Mouse (Mus musculus) heart, embryonic 16.5 days (tissue): ENCODE measurements around the gene 1700016C15Rik. TPM values are rescaled to one million over a fixed set of nuclear protein-coding genes. Genes with fewer than 3 reads are reported as not detected.

Experiments used
- ATAC-seq: fragments of 200-750 bp; cut with Nextera tagmentation; replicated peaks from 2 replicates; pipeline ENCODE4 v1.8.0; 2017; ENCODE audit warnings: moderate number of reproducible peaks; ENCODE audit not compliant: insufficient read depth, low FRiP score; ENCODE audit errors: extremely low read depth
- H3K27ac ChIP-seq: fragments of 300-500 bp; sonication (generic); 2 replicates; pipeline ENCODE4 v1.5.1; 2014; ENCODE audit warnings: mild to moderate bottlenecking, low read length, control low read depth, moderate library complexity
- H3K27me3 ChIP-seq: fragments of 300-500 bp; sonication (generic); 2 replicates; pipeline ENCODE4 v1.6.1; 2014; ENCODE audit warnings: low read length, mixed read lengths; ENCODE audit not compliant: control insufficient read depth, insufficient read depth
- H3K36me3 ChIP-seq: fragments of 300-500 bp; sonication (generic); 2 replicates; pipeline ENCODE4 v1.6.1; 2014; ENCODE audit not compliant: control insufficient read depth, insufficient read depth
- H3K4me1 ChIP-seq: fragments of 300-500 bp; sonication (generic); 2 replicates; pipeline ENCODE4 v1.6.1; 2014; ENCODE audit warnings: low read length, mixed read lengths; ENCODE audit not compliant: control insufficient read depth, insufficient read depth
- H3K4me2 ChIP-seq: fragments of 300-500 bp; sonication (generic); 2 replicates; pipeline ENCODE4 v1.6.1; 2014; ENCODE audit warnings: low read depth, mild to moderate bottlenecking, control low read depth, low read length
- H3K4me3 ChIP-seq: fragments of 300-500 bp; sonication (generic); 2 replicates; pipeline ENCODE4 v1.5.1; 2014; ENCODE audit warnings: mild to moderate bottlenecking, control low read depth, low read length
- H3K9ac ChIP-seq: fragments of 300-500 bp; sonication (generic); 2 replicates; pipeline ENCODE4 v1.6.1; 2014; ENCODE audit warnings: low read length, control low read depth
- H3K9me3 ChIP-seq: fragments of 300-500 bp; sonication (generic); replicated peaks from 2 replicates; pipeline ENCODE4 v1.6.1; 2016; ENCODE audit warnings: low read length; ENCODE audit not compliant: control insufficient read depth
- WGBS: fragments of 180-500 bp; shearing (Covaris S2); extraction: QIAGEN DNeasy Blood & Tissue Kit; methylation state at CpG from one replicate; pipeline ENCODE4 v1.1.7; 2014; 5-methylcytosine and 5-hydroxymethylcytosine counted together
- polyA plus RNA-seq: library from polyadenylated mRNA; unstranded; fragments of >200 nt; fragmentation: Nextera tagmentation; extraction: Ambion mirVana; gene quantifications from 2 replicates; pipeline ENCODE4 v1.2.1, GENCODE M21; 2015

The 1700016C15Rik gene
- polyA plus RNA-seq, 1 experiment from 2014 or later: not detected

GRCm38 (mm10) chr1:177713635-177714396 is 15.8 kb upstream of the 1700016C15Rik start:
- no peak overlapping the region for H3K27ac ChIP-seq
- no peaks in the 10 kb centered on the region for H3K4me1 ChIP-seq
- WGBS: 68% methylated on average over 3 of the region's 3 CpGs
- H3K9me3 ChIP-seq: peaks cover 5% of the 10 kb centered on the region
- no peaks in the 10 kb centered on the region for H3K27me3 ChIP-seq
- H3K4me2 ChIP-seq: no peak overlapping the region
- ATAC-seq: no peak
- H3K4me3 ChIP-seq: no peak overlapping the region
- H3K9ac ChIP-seq: no peak overlapping the region
- H3K36me3 ChIP-seq: no peaks in the 10 kb centered on the region

DNA sequence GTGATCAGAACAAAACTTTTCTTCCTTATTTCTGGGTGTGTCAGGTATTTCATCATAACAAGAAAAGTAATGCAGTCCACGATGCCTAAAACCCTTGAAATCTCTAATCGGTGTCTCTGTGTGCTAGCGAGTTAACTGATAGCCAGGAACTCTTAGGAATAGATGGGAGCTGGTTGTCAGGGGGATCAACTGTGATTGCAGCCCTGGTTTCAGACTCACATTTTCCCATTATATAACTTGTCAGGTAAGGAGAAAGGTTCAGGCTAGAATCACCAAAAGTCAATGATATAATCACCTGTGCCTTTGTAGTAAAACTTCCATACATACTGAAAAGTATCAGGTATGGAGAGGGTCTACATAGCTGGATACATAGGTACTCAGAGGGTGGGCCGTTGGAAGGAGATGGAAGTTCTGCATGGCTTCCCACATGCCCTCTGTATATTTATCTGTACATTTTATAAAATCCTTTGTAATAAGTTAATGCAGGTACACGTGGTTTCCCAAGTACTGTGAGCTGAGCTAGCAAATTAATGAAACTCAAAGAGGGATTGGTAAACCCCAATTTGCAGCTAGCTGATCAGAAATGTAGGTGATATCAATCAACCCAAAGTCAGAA is 15.1 kb upstream of the 1700016C15Rik start:
- no peak for ATAC-seq
- WGBS: 87% methylated on average over 5 of the region's 5 CpGs
- no peak overlapping the region for H3K4me3 ChIP-seq

DNA sequence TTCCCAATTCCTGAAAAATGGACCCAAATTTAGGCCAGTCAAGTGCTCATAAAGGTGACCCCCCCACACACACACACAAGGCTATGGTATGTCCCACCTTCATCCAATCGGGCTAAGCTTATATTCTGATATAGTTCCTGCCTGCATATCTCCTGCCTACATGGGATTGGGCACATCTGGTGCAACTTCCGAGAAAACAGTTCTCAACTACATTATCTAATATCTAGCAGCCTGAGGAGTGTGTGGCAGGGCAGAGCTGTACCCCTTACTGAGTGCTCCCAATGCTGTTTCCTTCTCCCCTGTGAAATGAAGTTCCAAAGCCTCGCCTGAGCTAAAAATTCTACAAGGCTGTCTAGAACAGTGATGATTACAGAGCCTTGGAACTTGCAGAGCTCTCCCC is 13.2 kb upstream of the 1700016C15Rik start:
- Histone ChIP-seq H3K9me3 (no peaks in the 10 kb centered on the region), H3K4me2 (no peak overlapping the region), H3K27me3 (no peaks in the 10 kb centered on the region), H3K27ac (no peak overlapping the region), H3K9ac (no peak overlapping the region), H3K4me1 (no peaks in the 10 kb centered on the region), H3K36me3 (no peaks in the 10 kb centered on the region), H3K4me3 (no peak overlapping the region)
- ATAC-seq: no peak
- WGBS: 68% methylated on average over 3 of the region's 3 CpGs

More for the DNA sequence above, 15.1 kb upstream of the 1700016C15Rik start:
- peaks cover 5% of the 10 kb centered on the region for H3K9me3 ChIP-seq
- no peaks in the 10 kb centered on the region for H3K4me1 ChIP-seq
- no peak overlapping the region for H3K4me2 ChIP-seq
- no peaks in the 10 kb centered on the region for H3K27me3 ChIP-seq
- H3K9ac ChIP-seq: no peak overlapping the region
- no peak overlapping the region for H3K27ac ChIP-seq
- no peaks in the 10 kb centered on the region for H3K36me3 ChIP-seq

GRCm38 (mm10) chr1:177717057-177717835 is 12.4 kb upstream of the 1700016C15Rik start:
- Histone ChIP-seq H3K9ac (no peak overlapping the region), H3K36me3 (no peaks in the 10 kb centered on the region), H3K27me3 (no peaks in the 10 kb centered on the region), H3K4me3 (no peak overlapping the region), H3K27ac (no peak overlapping the region), H3K4me1 (no peaks in the 10 kb centered on the region), H3K9me3 (no peaks in the 10 kb centered on the region), H3K4me2 (no peak overlapping the region)
- no peak; the same call in none of the 2 replicates for ATAC-seq
- WGBS: 49% methylated on average over 7 of the region's 7 CpGs

DNA sequence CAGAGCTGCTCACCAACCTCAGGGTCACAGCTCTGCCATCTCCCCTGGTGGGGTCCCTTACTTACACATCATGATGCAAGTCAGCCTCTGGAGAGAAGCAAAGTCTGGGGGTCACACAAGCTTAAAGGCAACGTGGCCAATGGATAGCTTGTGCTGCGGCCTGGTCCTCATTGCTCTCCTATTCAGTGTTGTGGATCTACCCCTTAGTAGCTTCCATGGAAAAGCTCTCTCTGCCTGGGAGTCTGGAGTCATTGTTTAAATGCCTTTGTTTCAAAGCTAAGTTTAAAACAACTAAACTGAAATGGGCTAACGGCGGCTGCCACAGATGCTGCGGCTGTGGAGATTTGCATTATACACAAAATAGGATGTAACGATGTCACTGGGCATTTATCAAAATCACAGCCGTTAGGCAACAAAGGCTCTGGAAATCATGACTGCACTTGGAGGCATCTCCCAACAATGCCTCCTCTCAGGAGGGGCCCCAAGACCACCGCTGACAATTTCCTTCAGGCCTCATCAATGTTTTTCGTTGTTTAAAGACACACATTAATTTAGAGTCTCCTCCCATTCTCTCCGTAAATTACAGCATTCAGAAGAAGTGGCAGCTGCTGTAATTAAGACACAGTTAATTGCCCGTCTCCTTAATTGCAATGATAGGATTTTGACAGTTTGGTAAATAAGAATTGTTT is 11.1 kb upstream of the 1700016C15Rik start:
- Histone ChIP-seq H3K4me3 (no peak overlapping the region), H3K27ac (no peak overlapping the region), H3K27me3 (no peaks in the 10 kb centered on the region), H3K36me3 (no peaks in the 10 kb centered on the region), H3K4me2 (no peak overlapping the region), H3K4me1 (no peaks in the 10 kb centered on the region), H3K9me3 (no peaks in the 10 kb centered on the region), H3K9ac (no peak overlapping the region)
- 73% methylated on average over 11 of the region's 11 CpGs for WGBS
- no peak for ATAC-seq

GRCm38 (mm10) chr1:177719029-177719427 is 10.6 kb upstream of the 1700016C15Rik start:
- Histone ChIP-seq H3K4me1 (no peaks in the 10 kb centered on the region), H3K9ac (no peak overlapping the region), H3K27me3 (no peaks in the 10 kb centered on the region), H3K27ac (no peak overlapping the region), H3K4me2 (no peak overlapping the region), H3K36me3 (no peaks in the 10 kb centered on the region), H3K9me3 (no peaks in the 10 kb centered on the region), H3K4me3 (no peak overlapping the region)
- ATAC-seq: no peak
- 59% methylated on average over 3 of the region's 3 CpGs for WGBS

GRCm38 (mm10) chr1:177723786-177724185 is 5.8 kb upstream of the 1700016C15Rik start:
- H3K4me3 ChIP-seq: no peak overlapping the region
- ATAC-seq: no peak
- H3K4me1 ChIP-seq: no peaks in the 10 kb centered on the region
- no peak overlapping the region for H3K27ac ChIP-seq
- WGBS: 66% methylated on average over 4 of the region's 4 CpGs
- H3K4me2 ChIP-seq: no peak overlapping the region
- no peaks in the 10 kb centered on the region for H3K27me3 ChIP-seq
- H3K36me3 ChIP-seq: no peaks in the 10 kb centered on the region
- no peak overlapping the region for H3K9ac ChIP-seq
- no peaks in the 10 kb centered on the region for H3K9me3 ChIP-seq

GRCm38 (mm10) chr1:177726870-177727269 is 2.7 kb upstream of the 1700016C15Rik start:
- H3K9me3 ChIP-seq: peaks cover 6% of the 10 kb centered on the region

More at GRCm38 (mm10) chr1:177726870-177727269, 2.7 kb upstream of the 1700016C15Rik start:
- Histone ChIP-seq H3K9ac (no peak overlapping the region), H3K27ac (no peak overlapping the region), H3K27me3 (no peaks in the 10 kb centered on the region), H3K4me1 (no peaks in the 10 kb centered on the region), H3K4me3 (no peak overlapping the region), H3K4me2 (no peak overlapping the region), H3K36me3 (no peaks in the 10 kb centered on the region)
- no peak for ATAC-seq
- 51% methylated on average over 5 of the region's 5 CpGs for WGBS
